Mouse (Mus musculus) thymus, adult 2 months (tissue): Measurements from ENCODE around the gene Troap. TPM values are rescaled to one million over a fixed set of nuclear protein-coding genes. Genes with fewer than 3 reads are reported as not detected.

Experiments
- DNase-seq: peaks from one replicate; pipeline ENCODE4 v3.0.0; 2021
- H3K27ac ChIP-seq: fragments of 200-500 bp; 2 replicates; pipeline ENCODE4 v1.5.1; 2012; ENCODE audit warnings: low read length, control low read depth; ENCODE audit not compliant: control insufficient read depth, insufficient read depth
- H3K27me3 ChIP-seq: fragments of 200-500 bp; 2 replicates; pipeline ENCODE4 v1.6.1; 2012; ENCODE audit warnings: mild to moderate bottlenecking, low read length, moderate library complexity, mixed read lengths; ENCODE audit not compliant: control insufficient read depth, insufficient read depth
- H3K36me3 ChIP-seq: fragments of 200-500 bp; 2 replicates; pipeline ENCODE4 v1.6.1; 2012; ENCODE audit warnings: mild to moderate bottlenecking, low read length, moderate library complexity; ENCODE audit not compliant: control insufficient read depth, insufficient read depth
- H3K4me1 ChIP-seq: fragments of 200-500 bp; replicated peaks from 2 replicates; pipeline ENCODE4 v1.6.1; 2012; ENCODE audit warnings: low read length; ENCODE audit not compliant: control insufficient read depth, insufficient read depth
- H3K4me3 ChIP-seq: fragments of 200-500 bp; 2 replicates; pipeline ENCODE4 v1.5.1; 2012; ENCODE audit warnings: mild to moderate bottlenecking, low read length, control low read depth, moderate library complexity; ENCODE audit not compliant: control insufficient read depth, insufficient read depth
- CTCF ChIP-seq: fragments of 200-500 bp; IDR thresholded peaks from 2 replicates; pipeline ENCODE4 v1.5.1; 2012; ENCODE audit warnings: mild to moderate bottlenecking, control low read depth, low read length, moderate library complexity, borderline replicate concordance; ENCODE audit not compliant: control insufficient read depth, poor library complexity, insufficient read depth; ENCODE audit errors: extremely low read depth
- POLR2A ChIP-seq: fragments of 200-500 bp; IDR thresholded peaks from 2 replicates; pipeline ENCODE4 v1.6.1; 2012; ENCODE audit warnings: mild to moderate bottlenecking, low read length, control low read depth, moderate library complexity; ENCODE audit not compliant: control insufficient read depth, poor library complexity, insufficient read depth; ENCODE audit errors: extremely low read depth
- WGBS: fragments of 180-500 bp; shearing (Covaris S2); methylation state at CpG from one replicate; pipeline ENCODE4 v1.1.7; 2018; 5-methylcytosine and 5-hydroxymethylcytosine counted together
- polyA plus RNA-seq: library from polyadenylated mRNA; depleted of rRNA; stranded (reverse); fragments of >200 nt; gene quantifications from 2 replicates; pipeline ENCODE4 v1.2.3, GENCODE M21; 2012; rRNA removed

Gene Troap
- polyA plus RNA-seq, 1 experiment: 40.8 TPM

GRCm38 (mm10) chr15:99129441-99129840 lies 55.1 kb downstream of the Troap start:
- peaks cover 27% of the 10 kb centered on the region for H3K4me1 ChIP-seq
- no peak overlapping the region for H3K4me3 ChIP-seq
- 32% methylated on average over 11 of the region's 11 CpGs for WGBS
- no peaks in the 10 kb centered on the region for H3K36me3 ChIP-seq
- DNase-seq: peak; percentile 2
- H3K27ac ChIP-seq: peak overlapping the region; percentile 14; the same call in 1 of the 2 replicates
- TF ChIP-seq POLR2A: no peak
- no peak for TF ChIP-seq CTCF
- no peaks in the 10 kb centered on the region for H3K27me3 ChIP-seq

- 28% methylated on average over 22 of the region's 22 CpGs for WGBS
- no peak for TF ChIP-seq CTCF
- no peak for TF ChIP-seq POLR2A
- DNase-seq: peak; percentile 11
Observed at GRCm38 (mm10) chr15:99129956-99130910, 55.9 kb downstream of the Troap start.

More at GRCm38 (mm10) chr15:99129956-99130910, 55.9 kb downstream of the Troap start:
- Histone ChIP-seq H3K4me3 (no peak overlapping the region), H3K36me3 (no peaks in the 10 kb centered on the region), H3K27me3 (no peaks in the 10 kb centered on the region), H3K4me1 (peaks cover 27% of the 10 kb centered on the region), H3K27ac (peak overlapping the region; percentile 14; the same call in 1 of the 2 replicates)

Other genes with a start within 250 kb of the Troap start
- 90.7 and 105 TPM in 2 replicates for gene Prkag1, start 243.1 kb upstream of the Troap start, polyA plus RNA-seq
- 69.1 and 93.4 TPM in 2 replicates for gene Kmt2d, start 203.4 kb upstream of the Troap start, polyA plus RNA-seq
- 8.0 and 9.8 TPM in 2 replicates for gene Rhebl1, start 180.0 kb upstream of the Troap start, polyA plus RNA-seq
- 1.1 and 2.6 TPM in 2 replicates for gene Dhh, start 176.0 kb upstream of the Troap start, polyA plus RNA-seq
- gene Lmbr1l, start 156.3 kb upstream of the Troap start, polyA plus RNA-seq: 390 and 404 TPM in 2 replicates
- 3,866 and 5,106 TPM in 2 replicates for gene Tuba1b, start 140.0 kb upstream of the Troap start, polyA plus RNA-seq
- 82.1 and 153 TPM in 2 replicates for gene Gm49450, start 121.0 kb upstream of the Troap start, polyA plus RNA-seq
- gene Tuba1a, start 120.9 kb upstream of the Troap start, polyA plus RNA-seq: 373 and 432 TPM in 2 replicates
- 294 and 330 TPM in 2 replicates for gene Tuba1c, start 44.7 kb upstream of the Troap start, polyA plus RNA-seq
- gene Prph, start 19.4 kb upstream of the Troap start, polyA plus RNA-seq: 1.9 and 2.3 TPM in 2 replicates
- gene C1ql4, start 13.2 kb downstream of the Troap start, polyA plus RNA-seq: 0.08 and 0.27 TPM in 2 replicates
- 0.39 and 0.46 TPM in 2 replicates for gene Dnajc22, start 18.6 kb downstream of the Troap start, polyA plus RNA-seq
- gene Spats2, start 51.3 kb downstream of the Troap start, polyA plus RNA-seq: 11.8 and 12.2 TPM in 2 replicates
- gene Kcnh3, start 150.3 kb downstream of the Troap start, polyA plus RNA-seq: 83.5 and 85.5 TPM in 2 replicates
- gene Mcrs1, start 177.4 kb downstream of the Troap start, polyA plus RNA-seq: 131 and 133 TPM in 2 replicates
- gene Prpf40b, start 220.5 kb downstream of the Troap start, polyA plus RNA-seq: 29.3 and 37.0 TPM in 2 replicates
- 0.04 and 0.11 TPM in 2 replicates for gene Fam186b, start 221.3 kb downstream of the Troap start, polyA plus RNA-seq